Mouse (Mus musculus): ENCODE measurements around the gene Ankrd12. TPM values are rescaled to one million over a fixed set of nuclear protein-coding genes. Genes with fewer than 3 reads are reported as not detected.

Gene Ankrd12
- polyA plus RNA-seq, 1 experiment from 2014 or later = 29.4 TPM

GRCm38 (mm10) chr17:65919235-65919634, 157.7 kb downstream of the Ankrd12 start:
- H3K9me3 ChIP-seq (replicated peaks; ENCODE audit: control insufficient read depth, low read length) = no peaks in the 10 kb centered on the region
- H3K4me3 ChIP-seq (ENCODE audit: low read depth, low read length) = no peak overlapping the region
- H3K4me2 ChIP-seq (ENCODE audit: low read depth, low read length) = no peak overlapping the region
- H3K4me1 ChIP-seq (ENCODE audit: control insufficient read depth, insufficient read depth, low read length) = no peaks in the 10 kb centered on the region
- H3K9ac ChIP-seq (replicated peaks; ENCODE audit: low read length) = no peak overlapping the region
- DNase-seq (ENCODE audit: low spot score) (no peak), ATAC-seq (replicated peaks; ENCODE audit: insufficient number of reproducible peaks, low FRiP score, low TSS enrichment, low read depth) (no peak)
- H3K27ac ChIP-seq (replicated peaks; ENCODE audit: low read depth, low read length) = no peak overlapping the region
- no peaks in the 10 kb centered on the region for H3K27me3 ChIP-seq (ENCODE audit: control insufficient read depth, insufficient read depth, low read length)
- WGBS = 40% methylated on average over 3 of the region's 3 CpGs
- H3K36me3 ChIP-seq (replicated peaks; ENCODE audit: control insufficient read depth, insufficient read depth, low read depth, low read length) = no peaks in the 10 kb centered on the region; the same call in none of the 2 replicates

GRCm38 (mm10) chr17:65916135-65916668, 160.7 kb downstream of the Ankrd12 start:
- no peaks in the 10 kb centered on the region for H3K27me3 ChIP-seq (ENCODE audit: control insufficient read depth, insufficient read depth, low read length)
- no peak overlapping the region for H3K4me2 ChIP-seq (ENCODE audit: low read depth, low read length)
- no peaks in the 10 kb centered on the region for H3K9me3 ChIP-seq (replicated peaks; ENCODE audit: control insufficient read depth, low read length)
- H3K9ac ChIP-seq (replicated peaks; ENCODE audit: low read length) = no peak overlapping the region
- H3K4me1 ChIP-seq (ENCODE audit: control insufficient read depth, insufficient read depth, low read length) = no peaks in the 10 kb centered on the region
- no peaks in the 10 kb centered on the region for H3K36me3 ChIP-seq (replicated peaks; ENCODE audit: control insufficient read depth, insufficient read depth, low read depth, low read length)
- ATAC-seq (replicated peaks; ENCODE audit: insufficient number of reproducible peaks, low FRiP score, low TSS enrichment, low read depth) (peak; percentile 53), DNase-seq (ENCODE audit: low spot score) (no peak)
- no peak overlapping the region for H3K4me3 ChIP-seq (ENCODE audit: low read depth, low read length)
- no peak overlapping the region for H3K27ac ChIP-seq (replicated peaks; ENCODE audit: low read depth, low read length)
- WGBS = 46% methylated on average over 8 of the region's 8 CpGs

Other genes starting within 250 kb of the Ankrd12 start
- gene Ralbp1, start 191.3 kb downstream of the Ankrd12 start, polyA plus RNA-seq (2014; fragmentation: Nextera tagmentation; extraction: Ambion mirVana) = 47.8 and 48.4 TPM in 2 replicates
- gene Twsg1, start 125.9 kb downstream of the Ankrd12 start, polyA plus RNA-seq (2014; fragmentation: Nextera tagmentation; extraction: Ambion mirVana) = 133 and 142 TPM in 2 replicates
- gene Ndufv2, start 24.5 kb upstream of the Ankrd12 start, polyA plus RNA-seq (2014; fragmentation: Nextera tagmentation; extraction: Ambion mirVana) = 334 and 342 TPM in 2 replicates
- gene Washc1, start 34.5 kb upstream of the Ankrd12 start, polyA plus RNA-seq (2014; fragmentation: Nextera tagmentation; extraction: Ambion mirVana) = 36.3 and 36.8 TPM in 2 replicates
- gene Ddx11, start 46.4 kb upstream of the Ankrd12 start, polyA plus RNA-seq (2014; fragmentation: Nextera tagmentation; extraction: Ambion mirVana) = 17.6 and 19.4 TPM in 2 replicates